Mouse (Mus musculus): ENCODE data around the gene Srbd1.

- no peak for TF ChIP-seq CTCF (IDR thresholded peaks at IDR 0.05; ENCODE audit: insufficient read depth, low read depth, low read length)
- no peak for TF ChIP-seq POLR2A (IDR thresholded peaks at IDR 0.05; ENCODE audit: insufficient read depth, low read depth, low read length)
Measured at GRCm38 (mm10) chr17:86150867-86151348, 5.9 kb upstream of the Srbd1 start.
